Mouse (Mus musculus): ENCODE measurements around the gene Vwf. TPM values are rescaled to one million over a fixed set of nuclear protein-coding genes. Genes with fewer than 3 reads are reported as not detected.

Gene Vwf
- total and polyA plus RNA-seq, 2 experiments from 2014 or later, result 17.2 to 29.5 TPM

DNA sequence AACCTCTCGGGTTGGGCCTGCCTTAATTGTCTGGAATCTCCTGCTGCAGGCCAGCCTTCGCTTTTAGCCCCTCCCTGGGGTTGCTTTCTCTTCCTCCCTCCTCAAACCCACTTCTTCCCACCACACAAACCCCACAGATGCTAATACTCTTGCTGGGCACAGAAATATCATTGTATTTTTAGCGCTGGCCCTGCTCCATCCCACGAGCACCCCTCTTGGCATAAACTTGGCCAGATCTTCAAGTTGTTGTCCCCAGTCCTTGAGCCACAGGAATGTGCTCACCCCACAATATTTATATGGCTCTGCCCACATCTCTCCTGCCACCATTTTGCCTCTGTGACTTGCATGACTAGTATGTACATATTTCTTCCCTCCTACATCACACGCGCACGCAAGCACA lies 35.4 kb upstream of the Vwf start:
- no peaks in the 10 kb centered on the region for H3K9me3 ChIP-seq (ENCODE audit: low read length)
- H3K9ac ChIP-seq (replicated peaks; ENCODE audit: low read length), result no peak overlapping the region
- no peak for DNase-seq (ENCODE audit: low spot score)
- no peak for TF ChIP-seq CTCF (IDR thresholded peaks at IDR 0.05; ENCODE audit: low read depth)
- ATAC-seq, result no peak
- 84% methylated on average over 7 of the region's 7 CpGs for WGBS
- H3K4me1 ChIP-seq (ENCODE audit: insufficient read depth, low read length), result no peaks in the 10 kb centered on the region
- H3K27ac ChIP-seq, result no peak overlapping the region
- H3K4me2 ChIP-seq (ENCODE audit: low read depth, low read length), result no peak overlapping the region
- H3K27me3 ChIP-seq (ENCODE audit: insufficient read depth, low read length), result no peaks in the 10 kb centered on the region
- H3K36me3 ChIP-seq (ENCODE audit: insufficient read depth, low read length), result no peaks in the 10 kb centered on the region
- no peak overlapping the region for H3K4me3 ChIP-seq (ENCODE audit: low read length)

DNA sequence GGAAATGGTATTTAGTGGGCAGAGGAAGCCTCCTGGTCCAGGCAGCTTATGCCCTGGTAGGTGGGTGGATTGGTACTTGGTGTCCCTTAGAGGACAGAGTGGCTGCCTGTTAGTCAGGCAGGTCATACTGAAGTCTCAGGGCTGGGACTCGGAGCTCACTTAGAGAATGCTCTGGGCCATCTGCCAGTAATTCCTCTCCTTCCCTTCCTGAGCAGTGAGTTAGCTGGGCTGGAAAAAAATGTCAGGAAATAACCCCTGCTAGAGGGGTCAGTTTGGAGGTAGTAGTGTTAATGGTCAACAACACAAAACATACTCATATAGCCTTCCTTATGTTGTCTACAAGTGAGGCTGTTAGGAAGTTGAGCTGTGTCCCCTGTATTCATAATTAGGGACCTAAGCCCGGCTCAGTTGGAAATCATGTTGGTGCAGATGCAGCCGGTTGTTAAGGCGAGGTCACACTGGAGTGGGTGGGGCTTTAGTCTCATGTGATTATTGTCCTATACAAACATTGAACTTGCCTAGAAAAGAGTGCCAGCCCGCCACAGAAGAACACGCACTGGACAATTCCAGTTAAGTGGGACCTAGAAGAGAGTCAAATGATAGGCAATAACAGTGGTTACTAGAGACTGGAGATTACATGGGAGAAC lies 33.5 kb upstream of the Vwf start:
- no peak for DNase-seq (ENCODE audit: low spot score)
- Histone ChIP-seq H3K27ac (no peak overlapping the region), H3K9ac (replicated peaks; ENCODE audit: low read length) (no peak overlapping the region), H3K27me3 (ENCODE audit: insufficient read depth, low read length) (no peaks in the 10 kb centered on the region), H3K9me3 (ENCODE audit: low read length) (no peaks in the 10 kb centered on the region), H3K4me1 (ENCODE audit: insufficient read depth, low read length) (no peaks in the 10 kb centered on the region), H3K4me3 (ENCODE audit: low read length) (no peak overlapping the region), H3K4me2 (ENCODE audit: low read depth, low read length) (no peak overlapping the region), H3K36me3 (ENCODE audit: insufficient read depth, low read length) (no peaks in the 10 kb centered on the region)
- ATAC-seq, result no peak
- WGBS, result 51% methylated on average over 6 of the region's 6 CpGs
- TF ChIP-seq CTCF (IDR thresholded peaks at IDR 0.05; ENCODE audit: low read depth), result no peak

DNA sequence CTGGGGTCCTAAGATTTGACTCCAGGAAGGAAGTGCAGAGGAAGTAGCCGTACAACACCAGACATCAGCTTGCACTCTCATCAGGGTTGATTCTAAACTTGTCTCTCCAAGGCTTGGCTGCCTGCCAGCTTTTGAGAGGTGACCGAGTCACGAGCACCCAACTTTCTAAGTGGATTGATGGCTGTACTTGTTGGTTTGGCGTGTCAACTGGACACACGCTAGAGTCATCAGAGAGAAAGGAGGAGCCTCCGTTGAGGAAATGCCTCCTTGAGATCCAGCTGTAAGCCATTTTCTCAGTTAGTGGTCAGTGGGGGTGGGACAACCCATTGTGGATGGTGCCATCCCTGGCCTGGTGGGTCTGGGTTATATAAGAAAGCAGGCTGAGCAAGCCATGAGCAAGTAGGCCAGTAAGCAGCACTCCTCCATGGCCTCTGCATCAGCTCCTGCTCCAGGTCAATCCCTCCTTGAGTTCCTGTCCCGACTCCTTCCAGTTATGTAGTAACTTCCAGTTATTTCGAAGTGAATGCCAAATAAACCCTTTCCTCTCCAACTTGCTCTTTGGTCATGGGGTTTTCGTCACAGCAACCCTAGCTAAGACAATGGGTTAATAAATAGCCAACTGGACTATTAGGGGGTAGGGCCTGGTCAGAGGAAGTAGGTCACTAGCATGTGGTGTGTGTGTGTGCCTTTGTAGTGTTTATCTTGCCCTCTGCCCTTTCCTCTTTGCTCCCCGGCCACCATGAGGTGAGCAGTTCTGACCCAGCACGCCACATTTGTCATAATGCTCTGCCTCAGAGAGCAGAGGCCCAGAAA lies 30.9 kb upstream of the Vwf start:
- DNase-seq (ENCODE audit: low spot score), result no peak
- H3K36me3 ChIP-seq (ENCODE audit: insufficient read depth, low read length), result no peaks in the 10 kb centered on the region
- H3K4me2 ChIP-seq (ENCODE audit: low read depth, low read length), result no peak overlapping the region
- no peak overlapping the region for H3K4me3 ChIP-seq (ENCODE audit: low read length)
- no peaks in the 10 kb centered on the region for H3K27me3 ChIP-seq (ENCODE audit: insufficient read depth, low read length)
- H3K27ac ChIP-seq, result no peak overlapping the region
- ATAC-seq, result no peak
- 70% methylated on average over 11 of the region's 11 CpGs for WGBS
- no peak for TF ChIP-seq CTCF (IDR thresholded peaks at IDR 0.05; ENCODE audit: low read depth)
- no peaks in the 10 kb centered on the region for H3K4me1 ChIP-seq (ENCODE audit: insufficient read depth, low read length)
- no peaks in the 10 kb centered on the region for H3K9me3 ChIP-seq (ENCODE audit: low read length)
- H3K9ac ChIP-seq (replicated peaks; ENCODE audit: low read length), result no peak overlapping the region

DNA sequence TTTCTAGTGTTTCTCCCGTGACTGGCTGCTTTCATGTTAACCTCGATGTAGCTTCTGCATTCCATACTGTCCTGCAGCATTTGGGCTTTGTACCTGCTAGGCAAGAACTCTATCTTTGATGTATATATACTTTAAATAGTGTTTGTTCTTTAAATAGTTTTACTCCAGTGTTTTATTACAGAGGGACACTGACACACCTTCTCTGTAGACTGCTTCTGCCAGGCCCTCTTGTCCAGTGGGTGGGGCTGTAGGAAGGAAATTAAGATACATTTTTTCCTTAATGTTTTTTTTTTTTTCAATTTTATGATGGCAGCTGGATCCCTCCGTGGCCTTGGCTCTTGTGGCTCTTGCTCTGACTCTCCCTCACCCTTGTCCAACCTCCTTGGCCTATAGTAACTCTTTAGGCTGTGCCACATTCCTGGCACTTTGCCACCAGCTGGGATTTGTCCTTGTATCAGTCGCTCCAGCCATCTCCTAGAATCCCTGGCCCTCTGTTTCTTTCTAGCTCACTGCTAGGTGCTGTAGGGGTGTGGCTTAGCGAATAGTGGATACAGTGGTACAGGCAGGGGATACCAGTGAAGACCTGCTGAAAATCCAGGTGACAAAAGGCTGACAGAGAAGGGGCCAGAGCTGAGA lies 24.9 kb upstream of the Vwf start:
- Histone ChIP-seq H3K36me3 (ENCODE audit: insufficient read depth, low read length) (no peaks in the 10 kb centered on the region), H3K9ac (replicated peaks; ENCODE audit: low read length) (no peak overlapping the region), H3K27me3 (ENCODE audit: insufficient read depth, low read length) (no peaks in the 10 kb centered on the region), H3K4me1 (ENCODE audit: insufficient read depth, low read length) (no peaks in the 10 kb centered on the region), H3K27ac (no peak overlapping the region), H3K4me3 (ENCODE audit: low read length) (no peak overlapping the region), H3K9me3 (ENCODE audit: low read length) (no peaks in the 10 kb centered on the region), H3K4me2 (ENCODE audit: low read depth, low read length) (no peak overlapping the region)
- 63% methylated on average over 5 of the region's 5 CpGs for WGBS
- ATAC-seq (no peak), DNase-seq (ENCODE audit: low spot score) (no peak)
- TF ChIP-seq CTCF (IDR thresholded peaks at IDR 0.05; ENCODE audit: low read depth), result no peak

DNA sequence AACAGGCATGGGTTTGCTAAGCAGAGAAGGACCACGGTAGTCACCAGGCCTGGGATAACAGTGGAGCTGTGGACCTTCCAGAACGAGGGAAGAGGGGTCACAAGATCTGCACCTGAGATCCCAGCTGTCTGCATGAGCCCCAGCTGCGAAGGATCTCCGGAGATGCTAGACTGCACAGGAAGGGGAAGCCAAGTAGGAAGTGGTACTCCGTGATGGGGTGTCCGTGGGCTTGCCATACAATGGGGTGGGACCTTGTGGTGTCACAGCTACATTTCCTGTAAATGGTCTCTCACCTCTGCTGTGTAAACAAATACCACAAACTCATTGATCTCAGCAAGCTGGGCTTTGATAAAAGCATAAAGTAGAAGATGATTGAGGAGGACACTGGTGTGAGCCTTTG lies 22.5 kb upstream of the Vwf start:
- no peak overlapping the region for H3K9ac ChIP-seq (replicated peaks; ENCODE audit: low read length)
- no peak overlapping the region for H3K4me2 ChIP-seq (ENCODE audit: low read depth, low read length)
- DNase-seq (ENCODE audit: low spot score), result no peak
- H3K27ac ChIP-seq, result no peak overlapping the region
- TF ChIP-seq CTCF (IDR thresholded peaks at IDR 0.05; ENCODE audit: low read depth), result no peak
- no peaks in the 10 kb centered on the region for H3K9me3 ChIP-seq (ENCODE audit: low read length)
- H3K36me3 ChIP-seq (ENCODE audit: insufficient read depth, low read length), result no peaks in the 10 kb centered on the region
- 93% methylated on average over 6 of the region's 6 CpGs for WGBS
- no peaks in the 10 kb centered on the region for H3K4me1 ChIP-seq (ENCODE audit: insufficient read depth, low read length)
- H3K4me3 ChIP-seq (ENCODE audit: low read length), result no peak overlapping the region
- no peak for ATAC-seq
- no peaks in the 10 kb centered on the region for H3K27me3 ChIP-seq (ENCODE audit: insufficient read depth, low read length)

DNA sequence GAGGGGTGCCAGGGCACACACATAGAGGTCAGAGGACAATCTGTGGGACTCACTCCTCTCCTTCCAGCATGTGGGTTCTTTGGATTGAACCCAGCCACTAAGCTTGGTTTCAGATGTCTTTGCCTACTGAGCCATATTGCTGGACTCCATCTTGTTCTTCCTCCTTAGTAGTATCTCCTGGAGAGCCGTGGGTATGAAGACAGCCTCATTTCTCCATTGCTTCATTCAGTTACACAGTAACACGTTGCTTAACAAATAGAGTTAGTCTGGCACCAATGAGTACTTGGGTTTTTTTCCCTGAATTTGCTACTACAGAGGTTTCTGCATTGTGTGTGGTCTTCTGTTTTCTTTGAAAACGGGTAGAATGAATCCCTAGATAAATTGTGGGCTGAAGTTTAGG lies 20.5 kb upstream of the Vwf start:
- no peak for TF ChIP-seq CTCF (IDR thresholded peaks at IDR 0.05; ENCODE audit: low read depth)
- Histone ChIP-seq H3K9ac (replicated peaks; ENCODE audit: low read length) (no peak overlapping the region), H3K27me3 (ENCODE audit: insufficient read depth, low read length) (no peaks in the 10 kb centered on the region), H3K4me2 (ENCODE audit: low read depth, low read length) (no peak overlapping the region), H3K27ac (no peak overlapping the region), H3K9me3 (ENCODE audit: low read length) (no peaks in the 10 kb centered on the region), H3K4me1 (ENCODE audit: insufficient read depth, low read length) (no peaks in the 10 kb centered on the region), H3K4me3 (ENCODE audit: low read length) (no peak overlapping the region), H3K36me3 (ENCODE audit: insufficient read depth, low read length) (no peaks in the 10 kb centered on the region)
- no peak for DNase-seq (ENCODE audit: low spot score)
- 71% methylated on average over 3 of the region's 3 CpGs for WGBS
- no peak for ATAC-seq

Data from hindbrain, postnatal 0 days (tissue).